Mouse (Mus musculus) thymus, postnatal 25 days (tissue): ENCODE measurements at regions not wholly inside any gene's neighbourhood (a gene's known extent, or its start where the extent isn't known, plus 50 kb on each side); places are given as distances from the start of the nearest gene placed in this dataset.

Experiments used
- DNase-seq: peaks from one replicate; pipeline ENCODE4 v3.0.0; 2022

DNA sequence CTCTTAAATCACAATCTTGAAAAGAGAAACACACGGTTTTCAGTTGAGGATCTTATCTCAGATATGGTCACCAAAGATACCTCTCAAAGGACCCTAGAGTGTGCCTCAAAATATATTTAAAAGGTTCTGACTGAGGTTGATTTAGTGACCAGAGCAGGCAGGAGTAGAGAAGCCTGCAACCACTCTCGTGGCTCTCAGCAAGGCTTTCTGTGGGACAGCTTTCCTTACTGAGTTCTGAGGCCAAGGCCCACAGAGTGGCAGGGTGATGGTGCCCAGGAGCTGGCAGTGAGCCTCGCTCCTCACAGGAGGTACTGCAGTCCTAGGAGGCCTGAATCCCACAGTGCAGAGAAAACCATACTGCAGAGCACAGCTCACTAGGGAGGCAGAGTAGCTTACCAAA, 151.4 kb upstream of the Cypt12 start:
- DNase-seq, result no peak

DNA sequence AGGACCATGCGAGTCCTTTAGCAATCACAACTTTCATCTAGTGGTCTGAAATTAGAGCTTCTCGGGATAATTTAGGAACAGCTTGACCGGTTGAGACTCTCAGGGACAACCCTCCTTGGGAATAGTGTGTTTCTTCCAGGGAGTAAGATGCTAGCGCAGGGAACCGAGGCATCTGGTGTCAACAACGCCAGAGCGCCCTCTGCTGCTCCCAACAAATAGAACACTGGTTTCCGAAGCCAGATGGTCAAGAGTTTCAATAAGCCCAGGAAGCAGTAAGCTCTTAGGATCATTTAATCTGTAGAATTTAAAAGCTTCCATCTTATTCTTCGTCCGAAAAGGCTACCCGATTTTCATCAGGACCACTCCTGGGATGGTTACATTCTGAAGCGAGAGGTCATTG, 149.8 kb upstream of the Cypt12 start:
- DNase-seq, result no peak

DNA sequence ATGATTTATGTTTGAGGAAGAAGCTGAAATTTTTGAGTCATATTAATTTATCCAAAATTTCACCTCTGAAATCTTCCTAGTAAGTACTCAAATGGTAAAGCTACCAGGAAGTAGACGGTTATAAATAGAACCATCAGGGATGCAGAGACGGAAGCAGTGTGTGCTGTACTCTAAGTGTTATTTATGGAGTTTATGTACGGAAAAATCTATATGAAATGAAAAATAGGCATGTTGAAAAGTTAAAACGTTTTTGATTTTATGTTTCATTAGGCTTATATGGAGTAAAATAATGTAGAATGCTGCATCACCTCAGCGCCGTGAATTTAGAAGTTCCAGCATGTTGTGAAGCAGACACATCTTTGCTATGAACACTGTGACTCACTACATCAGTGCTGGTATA, 149.1 kb upstream of the Cypt12 start:
- no peak for DNase-seq

DNA sequence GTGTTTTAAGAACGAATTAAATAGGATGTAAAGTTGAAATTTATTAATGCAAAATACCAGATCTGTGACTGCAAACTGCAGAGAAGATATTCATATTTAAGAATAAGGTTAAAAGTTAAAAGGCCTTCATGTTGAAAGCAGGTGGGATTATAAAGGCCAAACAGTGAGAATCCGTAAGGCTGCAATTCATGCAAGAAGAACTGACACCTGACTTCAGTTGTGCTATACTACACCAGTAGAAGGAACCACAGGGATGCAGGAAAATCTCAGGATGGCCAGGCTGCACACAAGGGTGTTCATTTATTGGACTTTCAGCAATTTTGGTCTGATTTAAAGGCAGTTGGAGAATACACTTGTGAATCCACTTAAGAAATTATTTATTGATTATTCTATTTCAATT, 147.4 kb upstream of the Cypt12 start:
- no peak for DNase-seq

DNA sequence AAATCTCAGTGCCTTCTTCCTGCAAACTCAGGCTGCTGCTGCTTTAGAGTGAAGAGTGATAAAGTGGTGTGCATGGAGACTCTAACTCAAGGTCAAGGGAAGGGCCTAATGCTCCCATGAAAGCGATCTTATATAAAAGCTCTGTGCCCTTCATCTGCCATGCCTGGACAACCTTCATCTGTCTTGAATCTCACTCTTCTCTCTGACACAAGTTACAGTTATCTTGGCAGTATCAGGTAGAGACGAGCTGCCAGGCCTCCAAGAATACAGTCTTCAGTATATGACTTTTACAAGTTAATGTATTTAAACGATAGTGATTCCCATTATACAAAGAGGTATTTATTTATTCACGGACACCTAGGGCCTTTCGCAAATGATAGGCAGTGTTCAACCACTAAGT, 146.7 kb upstream of the Cypt12 start:
- no peak for DNase-seq

DNA sequence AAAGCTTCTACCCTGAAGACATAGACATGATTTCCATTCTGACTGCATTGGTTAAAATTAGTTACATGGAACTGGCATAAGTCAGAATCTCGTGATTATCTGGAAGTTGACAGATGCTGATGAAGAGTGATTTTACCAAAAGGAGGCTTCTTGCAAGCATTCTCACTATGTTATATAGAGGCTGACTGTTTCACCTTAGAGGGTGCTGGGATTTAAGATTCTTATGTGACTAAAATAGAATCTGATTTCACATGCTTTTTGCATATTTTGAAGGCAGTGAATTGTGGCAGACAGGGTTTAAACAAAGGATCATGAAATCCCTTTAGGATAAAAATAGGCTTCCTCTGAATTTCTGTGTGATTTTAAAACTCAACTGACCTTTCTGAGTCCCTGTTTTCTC, 143.0 kb upstream of the Cypt12 start:
- DNase-seq, result no peak

DNA sequence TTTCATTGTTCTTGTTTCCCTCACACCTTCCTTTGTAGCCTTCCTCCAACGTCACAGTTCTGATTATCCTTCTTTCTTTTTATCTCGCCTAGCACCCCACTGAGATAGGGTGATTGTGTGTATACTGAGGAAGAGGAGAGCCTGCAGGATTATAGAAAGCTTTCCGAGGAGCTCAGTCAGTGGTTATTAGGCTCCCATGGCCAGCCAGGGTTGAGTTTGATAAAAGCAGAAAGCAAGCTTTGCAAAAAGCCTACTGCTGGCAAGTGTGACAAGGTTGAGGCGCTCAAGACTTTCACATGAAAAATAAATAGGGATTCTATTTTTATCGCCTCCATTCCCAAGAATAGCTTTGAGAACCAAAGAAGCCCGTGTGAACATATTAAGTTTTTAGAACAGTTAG, 136.9 kb upstream of the Cypt12 start:
- no peak for DNase-seq

DNA sequence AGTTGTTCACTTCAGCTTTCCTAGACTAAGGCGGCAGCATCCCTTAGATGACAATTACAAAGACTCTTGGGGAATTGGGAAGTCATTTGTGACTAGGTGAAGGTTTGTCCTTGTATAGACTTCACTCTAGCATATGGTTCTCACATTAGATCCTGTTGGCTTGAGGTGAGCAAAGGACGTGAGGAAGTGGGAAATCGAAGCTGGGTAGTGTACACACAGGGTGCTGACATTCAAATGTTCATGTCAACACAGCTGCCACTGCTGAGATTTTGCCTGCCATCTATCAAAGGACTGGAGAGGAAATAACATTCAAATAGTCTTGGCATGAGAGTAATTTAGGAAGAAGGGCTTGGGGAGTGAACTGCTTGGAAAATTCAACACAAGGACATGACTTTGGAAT, 124.0 kb upstream of the Cypt12 start:
- no peak for DNase-seq

DNA sequence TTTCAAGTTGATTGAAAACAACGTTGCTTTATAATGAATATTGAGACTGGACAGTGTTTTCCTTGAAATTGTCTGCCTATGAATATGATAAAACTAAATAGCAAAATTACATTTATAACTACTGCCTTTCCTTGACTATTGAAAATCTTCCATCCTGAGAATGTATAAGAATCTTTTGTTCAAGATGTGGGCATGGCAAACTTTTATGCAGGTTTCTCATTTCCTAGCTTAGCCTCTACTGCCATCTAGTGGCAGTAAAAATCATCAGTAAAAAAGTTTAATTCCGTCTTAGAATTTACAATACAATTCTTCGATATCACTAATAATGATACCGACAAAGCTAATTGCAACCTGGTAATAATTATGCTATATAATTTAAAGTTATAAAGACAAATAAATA, 123.5 kb upstream of the Cypt12 start:
- no peak for DNase-seq

DNA sequence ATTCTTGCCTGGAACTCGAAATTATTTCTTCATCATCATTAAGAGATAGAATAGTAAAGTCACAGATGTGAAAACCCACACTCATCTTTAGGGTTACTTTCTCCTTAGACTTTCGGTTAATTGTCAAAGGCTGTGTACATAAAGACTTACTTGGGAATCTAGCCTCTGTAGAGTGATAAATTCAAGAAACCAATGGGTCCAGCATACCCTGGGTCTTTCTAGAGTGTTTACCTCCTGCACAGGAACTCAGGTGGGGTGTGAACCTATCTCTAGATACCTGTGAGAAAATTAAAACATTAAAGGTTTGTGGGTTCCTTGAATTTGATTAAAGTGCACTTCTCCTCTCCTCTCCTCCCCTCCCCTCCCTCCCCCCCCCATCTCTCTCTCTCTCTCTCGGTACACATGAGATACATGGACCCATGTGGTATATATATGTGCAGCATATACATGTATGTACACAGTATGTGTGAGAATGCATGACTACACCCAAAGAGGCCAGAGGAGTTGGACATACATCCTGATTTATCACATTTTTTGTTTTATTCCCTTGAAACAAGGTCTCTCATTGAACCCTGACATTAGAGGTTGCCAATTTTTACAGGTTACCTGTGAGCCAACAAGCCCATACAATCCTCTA, 122.8 kb upstream of the Cypt12 start:
- DNase-seq, result no peak

DNA sequence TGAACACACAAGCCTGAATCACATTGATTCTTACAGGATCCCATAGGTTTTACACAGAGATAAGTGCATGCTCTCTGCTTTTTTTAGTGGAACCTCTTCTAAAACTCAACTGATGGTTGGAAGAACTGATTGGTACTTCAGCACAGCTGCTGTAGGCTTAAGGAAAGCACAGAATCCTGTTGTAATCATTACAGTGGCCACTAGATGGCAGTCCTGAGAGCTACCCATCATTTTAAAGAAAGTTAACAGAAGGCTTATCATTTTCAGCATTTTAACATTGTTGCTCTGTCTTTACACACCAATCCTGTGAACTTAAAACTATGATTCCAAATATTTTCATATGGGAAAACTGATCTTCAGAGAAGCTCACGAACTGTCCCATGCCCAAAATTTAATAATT, 113.5 kb upstream of the Cypt12 start:
- peak; percentile 6 for DNase-seq

DNA sequence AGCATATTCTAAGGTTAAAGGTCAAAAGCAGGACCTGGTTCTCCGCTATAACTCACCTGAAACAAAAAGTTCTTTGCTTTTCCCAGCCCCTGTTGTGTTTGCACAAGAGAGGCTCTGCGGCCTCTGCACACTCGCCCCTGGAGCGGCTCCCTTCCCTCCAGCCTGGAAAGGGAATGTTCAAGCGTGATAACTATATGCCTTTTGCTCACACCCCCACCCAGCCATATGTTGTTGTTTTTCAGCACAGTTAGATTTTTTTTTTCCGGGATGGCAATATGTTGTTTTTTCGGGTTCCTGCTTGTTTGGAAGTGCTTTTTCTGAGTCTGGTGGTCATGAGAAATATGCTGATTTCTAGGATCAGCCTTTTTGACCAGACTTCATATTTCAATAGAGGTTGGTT, 100.6 kb upstream of the Cypt12 start:
- no peak for DNase-seq

DNA sequence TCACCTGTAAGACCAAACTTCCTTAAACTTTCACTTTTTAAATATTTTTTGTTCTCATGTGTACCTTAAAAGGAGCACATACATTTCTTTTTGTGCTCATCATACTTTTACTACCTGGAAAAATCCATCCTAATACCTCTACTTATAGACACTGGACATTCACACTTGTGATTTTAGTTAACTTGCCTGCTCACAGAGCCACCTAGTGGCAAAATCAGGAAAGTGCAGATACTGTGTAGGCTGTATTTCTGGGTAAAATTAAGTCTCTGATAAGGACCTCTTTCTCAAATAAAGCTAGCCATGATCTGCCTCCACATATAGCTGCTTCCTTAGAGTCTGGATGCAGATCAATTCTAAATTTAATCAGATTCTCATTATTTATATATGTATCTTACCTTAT, 100.0 kb upstream of the Cypt12 start:
- no peak for DNase-seq

DNA sequence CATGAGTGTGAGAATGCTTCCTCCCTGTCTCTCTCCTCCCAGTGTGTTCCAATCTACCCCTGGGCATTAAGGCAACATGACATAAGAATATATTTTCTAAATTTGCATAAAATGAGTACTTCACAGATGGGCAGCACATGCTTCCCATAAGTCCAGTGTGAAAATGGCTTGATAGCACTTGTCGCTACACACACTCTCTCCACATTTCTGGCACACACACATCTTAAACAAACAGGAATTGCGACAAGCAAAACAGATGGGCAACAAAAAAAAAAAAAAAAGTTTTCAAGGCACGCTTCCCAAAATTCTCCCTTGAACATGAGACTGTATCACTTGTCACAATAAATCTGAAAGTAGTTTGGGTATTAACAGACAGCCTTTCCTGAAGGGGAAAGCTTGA, 85.8 kb upstream of the Cypt12 start:
- no peak for DNase-seq

DNA sequence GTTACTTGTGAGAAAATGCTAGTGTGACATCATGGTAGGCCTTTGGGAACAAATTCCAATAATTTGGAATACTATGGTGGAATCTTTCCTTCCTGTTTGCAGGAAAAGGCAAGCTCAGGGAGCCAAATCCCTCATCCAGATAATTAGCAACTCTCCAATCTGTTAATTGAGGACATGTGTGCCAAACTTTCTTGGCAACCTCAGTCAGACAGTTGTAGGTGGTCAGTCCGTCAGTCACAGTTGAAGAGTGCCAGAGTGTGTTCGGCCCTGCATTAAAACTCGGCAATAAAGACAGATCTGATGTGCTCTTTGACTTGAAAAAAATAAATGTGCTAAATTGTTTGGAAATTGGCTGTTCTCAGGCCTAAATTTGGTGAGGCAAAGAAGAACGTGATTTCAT, 83.1 kb upstream of the Cypt12 start:
- DNase-seq, result no peak

DNA sequence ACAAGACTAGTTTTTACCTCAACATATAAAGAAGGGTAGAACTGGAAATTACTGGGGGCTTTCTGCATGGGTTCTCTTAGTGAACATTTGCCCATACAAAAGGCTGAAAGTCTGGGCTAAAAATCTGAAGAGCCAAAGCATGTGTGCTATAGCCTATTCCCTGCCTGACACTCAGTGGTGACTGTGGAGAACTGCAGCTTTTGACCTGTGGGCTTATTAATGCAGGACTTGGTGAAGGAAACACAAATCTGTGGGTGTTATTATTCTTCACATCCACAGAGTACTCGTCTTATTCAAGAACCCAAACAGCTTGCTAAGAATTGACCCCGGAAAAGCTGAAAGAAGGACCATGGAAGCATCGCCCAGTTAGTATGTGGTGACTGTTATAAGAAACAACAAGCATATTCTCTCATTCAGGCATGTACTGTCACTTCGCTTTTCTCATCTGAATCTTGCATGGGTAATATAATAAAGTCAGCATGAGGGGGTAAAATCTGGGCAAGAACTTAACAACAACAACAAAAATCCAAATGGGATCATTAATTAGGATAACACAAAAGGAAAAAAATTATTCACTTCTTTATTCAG, 77.2 kb upstream of the Cypt12 start:
- DNase-seq, result no peak

DNA sequence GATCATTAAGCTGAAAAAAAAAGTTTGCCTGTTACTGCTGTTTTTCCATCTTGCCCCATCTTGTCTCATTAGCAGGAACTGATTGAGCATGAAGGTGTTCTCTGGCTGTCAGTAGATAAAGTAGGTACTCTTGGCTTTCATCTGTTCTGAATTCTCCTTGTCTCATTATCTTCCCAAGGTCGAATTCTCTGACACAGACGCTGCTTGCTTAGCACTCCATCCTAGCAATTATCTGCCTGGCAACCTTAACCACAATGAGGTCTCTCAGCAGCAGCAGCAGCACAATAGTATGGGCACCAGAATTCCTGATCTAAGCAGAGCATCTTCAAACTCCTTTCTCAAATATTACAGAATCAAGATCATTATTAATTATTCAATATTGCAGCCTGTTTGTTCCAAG, 52.3 kb upstream of the Cypt12 start:
- DNase-seq, result no peak

DNA sequence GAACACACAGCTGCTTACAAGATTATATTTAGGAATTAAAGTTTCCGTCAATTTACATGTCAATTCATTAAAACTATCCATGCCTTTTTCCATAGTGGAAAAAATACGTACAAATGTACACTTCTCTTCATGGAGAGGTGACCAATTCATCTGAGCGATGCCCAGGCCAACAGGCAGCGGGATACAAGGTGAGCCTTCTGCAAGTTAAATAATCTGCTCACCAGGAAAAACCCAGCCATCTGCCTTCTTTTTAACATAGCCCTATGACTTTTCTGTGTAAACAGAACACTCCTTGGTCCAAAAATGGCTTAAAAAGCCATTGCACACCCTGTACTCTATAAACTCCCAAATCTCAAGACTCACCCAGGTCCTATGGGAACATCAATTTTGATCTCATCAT, 51.5 kb upstream of the Cypt12 start:
- no peak for DNase-seq
